In the genomic region with DNA sequence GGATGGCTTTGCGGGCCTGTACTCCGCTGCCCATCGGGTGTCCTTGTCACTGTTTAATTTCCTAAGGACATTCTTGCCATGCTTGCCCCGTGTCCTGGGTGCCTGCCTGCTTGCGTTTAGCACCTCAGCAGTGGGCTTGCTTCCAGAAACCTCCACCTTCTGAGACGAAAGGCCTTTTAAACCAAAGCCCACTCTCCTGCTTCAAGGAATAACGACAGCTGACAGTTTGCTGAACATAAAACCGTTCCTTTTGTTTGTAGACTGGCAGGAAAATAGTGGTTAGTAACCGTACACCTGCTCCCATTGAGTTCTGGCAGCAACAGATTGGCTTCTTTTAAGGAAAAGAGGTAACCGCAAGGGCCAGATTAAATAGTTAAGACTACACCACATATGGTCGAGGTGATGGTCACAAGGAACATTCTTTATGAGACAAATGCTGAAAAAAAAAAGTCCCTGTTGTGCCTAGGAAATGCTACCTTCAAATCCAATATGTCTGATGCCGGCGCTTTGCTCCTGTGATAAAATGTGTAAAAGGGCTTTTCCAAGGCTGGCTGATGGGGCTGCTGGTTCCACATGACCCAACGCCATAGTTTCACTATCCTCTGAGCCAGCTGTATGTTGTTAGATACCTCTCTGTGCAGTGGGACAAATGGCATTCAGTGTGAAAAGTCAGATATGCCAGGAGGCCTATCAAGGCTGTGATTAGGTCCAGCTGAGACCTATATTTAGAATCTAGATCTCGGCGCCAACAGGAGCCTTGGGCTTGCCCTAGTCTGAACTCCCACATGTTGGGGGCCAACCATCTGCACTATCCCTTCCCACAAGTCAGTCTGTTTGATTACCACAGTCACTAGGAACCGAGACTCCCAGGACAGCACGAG, we compare ENCODE assay signal across 10 mouse cellular contexts. TPM values are rescaled to one million over a fixed set of nuclear protein-coding genes. Genes with fewer than 3 reads are reported as not detected.
DNase-seq lines count a peak whose midpoint lies in the region; ATAC-seq lines count a peak whose summit lies in the region.
"Had no signal": no experiment of that assay in that cellular context is flagged by ENCODE, and none has a peak within 500 bp of the region (broad histone marks: within the 10 kb centered on the region; RNA-seq: fewer than 3 reads in every experiment).

No protein-coding gene starts in this region.

- peak; percentile 63 for DNase-seq in cerebellum, adult 11 months
- peak; percentile 81 for DNase-seq in cerebellum, adult 9-10 months
- DNase-seq in frontal cortex, postnatal 14 days (ENCODE audit: low spot score in 2 of 2): no peak
- DNase-seq in T-cell, adult 2 months (ENCODE audit: low spot score): no peak
- no peak for DNase-seq in left cerebral cortex, adult 8-10 months (ENCODE audit: low spot score in 2 of 2)
- DNase-seq: kidney, postnatal 25 days had no signal

- H3K4me2 ChIP-seq in heart, embryonic 12.5 days: peak overlapping the region; percentile 33
- H3K4me2 ChIP-seq in liver, embryonic 16.5 days (ENCODE audit: low read depth, low read length): no peak overlapping the region

- 29% methylated on average over 18 of the region's 18 CpGs for whole genome bisulfite sequencing in heart, embryonic 12.5 days
- 21% methylated on average over 18 of the region's 18 CpGs for WGBS in liver, embryonic 16.5 days (ENCODE audit: insufficient replicate concordance)

- peak overlapping the region; percentile 73 for H3K27ac ChIP-seq in heart, embryonic 12.5 days (ENCODE audit: poor library complexity, severe bottlenecking)
- no peak overlapping the region for H3K27ac ChIP-seq in liver, embryonic 16.5 days (ENCODE audit: low read length)

- H3K36me3 ChIP-seq in heart, embryonic 12.5 days: no peaks in the 10 kb centered on the region
- H3K36me3 ChIP-seq in liver, embryonic 16.5 days (ENCODE audit: control insufficient read depth, insufficient read depth): no peaks in the 10 kb centered on the region

- H3K4me3 ChIP-seq in heart, embryonic 12.5 days: no peak overlapping the region
- H3K4me3 ChIP-seq in liver, embryonic 16.5 days (ENCODE audit: low read depth, low read length): no peak overlapping the region

- H3K27me3 ChIP-seq in heart, embryonic 12.5 days (replicated peaks): no peaks in the 10 kb centered on the region
- no peaks in the 10 kb centered on the region for H3K27me3 ChIP-seq in liver, embryonic 16.5 days (ENCODE audit: control insufficient read depth, insufficient read depth, low read depth, low read length)

- ATAC-seq in cerebellum, adult (ENCODE audit: insufficient number of reproducible peaks, low FRiP score, low TSS enrichment): no peak
- ATAC-seq in heart, embryonic 12.5 days (ENCODE audit: insufficient number of reproducible peaks, low FRiP score): no peak
- ATAC-seq in liver, embryonic 16.5 days (ENCODE audit: low read depth): peak; percentile 14

- H3K9ac ChIP-seq in heart, embryonic 12.5 days: no peak overlapping the region
- H3K9ac ChIP-seq in liver, embryonic 16.5 days (ENCODE audit: low read depth, low read length): 0 out of 2 replicates have a peak overlapping the region, but pooled peaks have one; percentile 1

- peaks cover 70% of the 10 kb centered on the region for H3K4me1 ChIP-seq in heart, embryonic 12.5 days (replicated peaks)
- H3K4me1 ChIP-seq in liver, embryonic 16.5 days (ENCODE audit: control insufficient read depth, low read depth, low read length): peaks cover 71% of the 10 kb centered on the region

- no peaks in the 10 kb centered on the region for H3K9me3 ChIP-seq in heart, embryonic 12.5 days (replicated peaks)
- H3K9me3 ChIP-seq in liver, embryonic 16.5 days (replicated peaks; ENCODE audit: control insufficient read depth, low read length): no peaks in the 10 kb centered on the region

RNA-seq across cellular contexts. Expression of a gene that starts 14.2 kb away (rescaled TPM):
- polyA plus RNA-seq in heart, embryonic 12.5 days (2016; fragmentation: Nextera tagmentation; extraction: Ambion mirVana): 5.5 and 6.6 TPM in 2 replicates
- 10.4 and 10.8 TPM in 2 replicates for polyA plus RNA-seq in liver, embryonic 16.5 days (2015; fragmentation: Nextera tagmentation; extraction: Ambion mirVana)
- 10 to 100 TPM; 83.1 to 94.3 (median 83.4) TPM for total RNA-seq in left cerebral cortex, adult 8-10 months (2022)

RNA-seq across cellular contexts. Expression of a gene that starts 57.8 kb away (rescaled TPM):
- polyA plus RNA-seq in heart, embryonic 12.5 days (2016; fragmentation: Nextera tagmentation; extraction: Ambion mirVana): not detected in 2 replicates
- polyA plus RNA-seq in liver, embryonic 16.5 days (2015; fragmentation: Nextera tagmentation; extraction: Ambion mirVana): 144 and 179 TPM in 2 replicates
- total RNA-seq in left cerebral cortex, adult 8-10 months (2022): not detected
- total RNA-seq: neutrophil, adult 5-6 weeks had no signal

Comparison
In these comparisons a context has a peak if more than half of its experiments do, and no peak if none do; other contexts are left out.
1. DNase-seq: peak in cerebellum, adult 11 months (single experiment) and cerebellum, adult 9-10 months (single experiment); none in frontal cortex, postnatal 14 days (0 of 2), T-cell, adult 2 months (single experiment) and left cerebral cortex, adult 8-10 months (0 of 2).
2. RNA of a gene that starts 57.8 kb away (polyA plus RNA-seq): 144 to 179 TPM in liver, embryonic 16.5 days; not detected in heart, embryonic 12.5 days; every median in the first group is over 100 times any median in the second.